Mouse (Mus musculus) adipocyte (in vitro differentiated cells): Measurements from ENCODE around the gene Gm29564.
"Not testable (repeated sequence)": the region's sequence is repeated elsewhere in the genome, so short reads cannot be mapped to it uniquely, and the experiment has no call there.

Experiments
- DNase-seq: peaks from one replicate; pipeline ENCODE4 v3.0.0-alpha.2; 2016; ENCODE audit warnings: low spot score

The Gm29564 gene

DNA sequence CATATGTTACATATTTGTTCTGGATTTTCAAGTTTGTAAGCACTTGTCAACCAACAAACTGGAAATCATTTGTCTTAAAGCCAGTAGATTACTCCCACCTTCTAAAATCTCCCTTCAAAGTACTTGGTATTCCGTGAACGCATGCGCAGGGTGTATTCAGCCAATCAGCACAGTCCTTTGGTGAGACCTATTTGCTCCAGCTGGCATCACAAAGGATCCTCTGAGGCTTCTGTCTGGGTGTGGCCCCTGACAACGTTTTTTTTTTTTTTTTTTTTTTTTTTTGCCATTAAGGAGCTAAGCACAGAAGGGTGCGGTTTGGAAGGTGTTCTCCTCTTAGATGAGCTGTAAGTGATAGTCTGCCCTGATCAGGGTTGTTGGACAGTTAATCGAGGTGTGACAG lies at the start of gene Gm29564:
Gm29564 (plus strand) TSS at position 301 of the 400 bp plus-strand sequence.
- not testable (repeated sequence) for DNase-seq
